Mouse (Mus musculus): ENCODE data around the gene Ccl1. TPM values are rescaled to one million over a fixed set of nuclear protein-coding genes. Genes with fewer than 3 reads are reported as not detected.

Ccl1 gene
- polyA plus RNA-seq, 1 experiment from 2014 or later = not detected

GRCm38 (mm10) chr11:82226976-82227375 lies 78.5 kb downstream of the Ccl1 start:
- WGBS = 83% methylated on average over 9 of the region's 9 CpGs

GRCm38 (mm10) chr11:82225936-82226335 lies 79.6 kb downstream of the Ccl1 start:
- Histone ChIP-seq H3K27ac (ENCODE audit: low read length) (no peak overlapping the region), H3K4me3 (ENCODE audit: low read length) (no peak overlapping the region), H3K9ac (ENCODE audit: low read length) (no peak overlapping the region), H3K9me3 (ENCODE audit: control insufficient read depth, low read length) (no peaks in the 10 kb centered on the region), H3K4me1 (replicated peaks; ENCODE audit: control insufficient read depth, insufficient read depth, low read length) (no peaks in the 10 kb centered on the region), H3K36me3 (ENCODE audit: control insufficient read depth, insufficient read depth, low read length) (no peaks in the 10 kb centered on the region), H3K4me2 (ENCODE audit: low read depth, low read length) (no peak overlapping the region), H3K27me3 (ENCODE audit: control insufficient read depth, insufficient read depth, low read depth, low read length) (no peaks in the 10 kb centered on the region; the same call in 1 of the 2 replicates)
- WGBS = 66% methylated on average over 8 of the region's 8 CpGs
- ATAC-seq (ENCODE audit: low read depth) = no peak

More at GRCm38 (mm10) chr11:82226976-82227375, 78.5 kb downstream of the Ccl1 start:
- Histone ChIP-seq H3K4me2 (ENCODE audit: low read depth, low read length) (no peak overlapping the region), H3K27ac (ENCODE audit: low read length) (no peak overlapping the region), H3K4me1 (replicated peaks; ENCODE audit: control insufficient read depth, insufficient read depth, low read length) (no peaks in the 10 kb centered on the region), H3K4me3 (ENCODE audit: low read length) (no peak overlapping the region), H3K9ac (ENCODE audit: low read length) (no peak overlapping the region), H3K27me3 (ENCODE audit: control insufficient read depth, insufficient read depth, low read depth, low read length) (no peaks in the 10 kb centered on the region; the same call in 1 of the 2 replicates), H3K9me3 (ENCODE audit: control insufficient read depth, low read length) (no peaks in the 10 kb centered on the region), H3K36me3 (ENCODE audit: control insufficient read depth, insufficient read depth, low read length) (no peaks in the 10 kb centered on the region)
- ATAC-seq (ENCODE audit: low read depth) = no peak

GRCm38 (mm10) chr11:82216531-82216930 lies 89.0 kb downstream of the Ccl1 start:
- H3K9me3 ChIP-seq (ENCODE audit: control insufficient read depth, low read length) = no peaks in the 10 kb centered on the region
- H3K4me2 ChIP-seq (ENCODE audit: low read depth, low read length) = no peak overlapping the region
- H3K27ac ChIP-seq (ENCODE audit: low read length) = no peak overlapping the region
- no peak for ATAC-seq (ENCODE audit: low read depth)
- H3K9ac ChIP-seq (ENCODE audit: low read length) = no peak overlapping the region
- no peak overlapping the region for H3K4me3 ChIP-seq (ENCODE audit: low read length)
- no peaks in the 10 kb centered on the region for H3K27me3 ChIP-seq (ENCODE audit: control insufficient read depth, insufficient read depth, low read depth, low read length)
- WGBS = 33% methylated on average over 2 of the region's 2 CpGs
- no peaks in the 10 kb centered on the region for H3K36me3 ChIP-seq (ENCODE audit: control insufficient read depth, insufficient read depth, low read length)
- no peaks in the 10 kb centered on the region for H3K4me1 ChIP-seq (replicated peaks; ENCODE audit: control insufficient read depth, insufficient read depth, low read length)

DNA sequence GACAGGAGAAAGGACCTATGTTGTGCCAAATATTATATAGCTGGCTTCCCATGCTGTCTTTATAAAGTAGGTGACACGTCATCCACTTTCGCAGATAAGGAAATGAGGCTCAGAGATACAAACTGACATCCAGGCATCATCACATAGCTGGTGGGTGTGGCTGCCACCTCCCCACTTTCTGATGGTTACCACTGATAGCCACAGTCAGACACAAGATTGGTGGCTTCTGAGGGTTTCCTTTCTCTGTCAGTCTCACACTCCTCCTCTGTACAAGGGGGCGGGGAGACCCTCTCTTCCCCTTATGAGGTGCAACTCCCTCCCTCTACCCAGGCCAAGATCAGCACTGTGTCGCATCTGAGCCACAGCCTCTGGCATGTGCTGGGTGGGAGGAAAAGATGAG lies 91.1 kb downstream of the Ccl1 start:
- H3K27me3 ChIP-seq (ENCODE audit: control insufficient read depth, insufficient read depth, low read depth, low read length) = no peaks in the 10 kb centered on the region
- no peaks in the 10 kb centered on the region for H3K4me1 ChIP-seq (replicated peaks; ENCODE audit: control insufficient read depth, insufficient read depth, low read length)
- no peaks in the 10 kb centered on the region for H3K36me3 ChIP-seq (ENCODE audit: control insufficient read depth, insufficient read depth, low read length)
- H3K9ac ChIP-seq (ENCODE audit: low read length) = no peak overlapping the region
- ATAC-seq (ENCODE audit: low read depth) = no peak
- WGBS = 59% methylated on average over 4 of the region's 4 CpGs
- H3K27ac ChIP-seq (ENCODE audit: low read length) = no peak overlapping the region
- no peak overlapping the region for H3K4me2 ChIP-seq (ENCODE audit: low read depth, low read length)
- no peaks in the 10 kb centered on the region for H3K9me3 ChIP-seq (ENCODE audit: control insufficient read depth, low read length)
- no peak overlapping the region for H3K4me3 ChIP-seq (ENCODE audit: low read length)

GRCm38 (mm10) chr11:82206960-82207488 lies 98.5 kb downstream of the Ccl1 start:
- H3K9me3 ChIP-seq (ENCODE audit: control insufficient read depth, low read length) = no peaks in the 10 kb centered on the region
- no peaks in the 10 kb centered on the region for H3K4me1 ChIP-seq (replicated peaks; ENCODE audit: control insufficient read depth, insufficient read depth, low read length)
- H3K4me3 ChIP-seq (ENCODE audit: low read length) = no peak overlapping the region
- no peaks in the 10 kb centered on the region for H3K36me3 ChIP-seq (ENCODE audit: control insufficient read depth, insufficient read depth, low read length)
- WGBS = 85% methylated on average over 2 of the region's 2 CpGs
- H3K27ac ChIP-seq (ENCODE audit: low read length) = no peak overlapping the region
- ATAC-seq (ENCODE audit: low read depth) = no peak
- no peak overlapping the region for H3K4me2 ChIP-seq (ENCODE audit: low read depth, low read length)
- H3K27me3 ChIP-seq (ENCODE audit: control insufficient read depth, insufficient read depth, low read depth, low read length) = no peaks in the 10 kb centered on the region
- no peak overlapping the region for H3K9ac ChIP-seq (ENCODE audit: low read length)

DNA sequence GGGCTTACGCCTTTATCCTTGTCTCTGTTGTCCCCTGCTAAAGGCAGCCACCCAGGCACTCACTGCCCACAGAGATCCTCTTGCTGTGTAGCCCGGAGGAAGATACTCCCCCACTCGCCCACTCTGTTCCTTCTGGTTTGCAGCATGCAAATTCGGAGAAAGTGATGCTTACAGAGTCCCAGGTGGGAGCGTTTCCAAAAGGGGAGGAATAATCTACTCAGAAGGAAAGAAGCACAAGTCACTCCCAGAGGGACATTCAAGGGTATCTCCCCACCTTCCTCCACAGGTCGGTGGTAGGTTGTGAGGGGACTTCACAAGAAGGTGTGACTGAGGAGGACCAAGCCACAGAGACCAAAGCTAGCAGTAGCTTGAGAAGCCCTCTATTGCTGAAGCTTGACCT lies 100.3 kb downstream of the Ccl1 start:
- ATAC-seq (ENCODE audit: low read depth) = no peak
- no peak overlapping the region for H3K9ac ChIP-seq (ENCODE audit: low read length)

DNA sequence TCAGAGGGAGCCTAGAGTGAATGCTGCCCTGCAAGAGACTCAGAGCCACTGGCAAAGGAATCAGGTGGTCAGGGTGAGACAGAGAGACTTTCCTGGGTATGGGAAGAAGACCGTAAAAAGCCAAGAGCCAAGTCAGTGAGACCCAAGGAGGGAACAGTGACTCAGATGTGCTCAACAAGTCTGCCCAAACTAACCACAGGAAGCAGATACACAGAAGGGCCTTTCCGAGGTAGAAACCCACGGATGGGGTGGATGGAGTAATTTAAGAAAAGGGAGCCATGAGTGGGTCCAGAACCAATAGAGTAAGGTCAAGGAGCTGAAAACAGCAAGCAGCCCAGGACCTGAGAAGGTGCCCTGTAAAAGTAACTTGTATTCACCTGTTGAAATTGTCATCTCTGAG lies 101.8 kb downstream of the Ccl1 start:
- 95% methylated on average over 3 of the region's 3 CpGs for WGBS
- H3K4me3 ChIP-seq (ENCODE audit: low read length) = no peak overlapping the region
- no peaks in the 10 kb centered on the region for H3K36me3 ChIP-seq (ENCODE audit: control insufficient read depth, insufficient read depth, low read length)
- no peaks in the 10 kb centered on the region for H3K9me3 ChIP-seq (ENCODE audit: control insufficient read depth, low read length)
- no peak overlapping the region for H3K9ac ChIP-seq (ENCODE audit: low read length)
- no peaks in the 10 kb centered on the region for H3K4me1 ChIP-seq (replicated peaks; ENCODE audit: control insufficient read depth, insufficient read depth, low read length)
- H3K4me2 ChIP-seq (ENCODE audit: low read depth, low read length) = no peak overlapping the region
- H3K27ac ChIP-seq (ENCODE audit: low read length) = no peak overlapping the region
- no peak for ATAC-seq (ENCODE audit: low read depth)
- no peaks in the 10 kb centered on the region for H3K27me3 ChIP-seq (ENCODE audit: control insufficient read depth, insufficient read depth, low read depth, low read length)

More for the DNA sequence above, 100.3 kb downstream of the Ccl1 start:
- no peak overlapping the region for H3K27ac ChIP-seq (ENCODE audit: low read length)
- no peaks in the 10 kb centered on the region for H3K9me3 ChIP-seq (ENCODE audit: control insufficient read depth, low read length)
- H3K4me1 ChIP-seq (replicated peaks; ENCODE audit: control insufficient read depth, insufficient read depth, low read length) = no peaks in the 10 kb centered on the region
- no peaks in the 10 kb centered on the region for H3K36me3 ChIP-seq (ENCODE audit: control insufficient read depth, insufficient read depth, low read length)
- WGBS = 84% methylated on average over 6 of the region's 6 CpGs
- no peak overlapping the region for H3K4me2 ChIP-seq (ENCODE audit: low read depth, low read length)
- H3K4me3 ChIP-seq (ENCODE audit: low read length) = no peak overlapping the region
- no peaks in the 10 kb centered on the region for H3K27me3 ChIP-seq (ENCODE audit: control insufficient read depth, insufficient read depth, low read depth, low read length)

- WGBS = 69% methylated on average over 3 of the region's 3 CpGs
- Histone ChIP-seq H3K9me3 (ENCODE audit: control insufficient read depth, low read length) (no peaks in the 10 kb centered on the region), H3K9ac (ENCODE audit: low read length) (no peak overlapping the region), H3K4me1 (replicated peaks; ENCODE audit: control insufficient read depth, insufficient read depth, low read length) (no peaks in the 10 kb centered on the region), H3K27ac (ENCODE audit: low read length) (no peak overlapping the region), H3K4me3 (ENCODE audit: low read length) (no peak overlapping the region), H3K27me3 (ENCODE audit: control insufficient read depth, insufficient read depth, low read depth, low read length) (no peaks in the 10 kb centered on the region), H3K36me3 (ENCODE audit: control insufficient read depth, insufficient read depth, low read length) (no peaks in the 10 kb centered on the region), H3K4me2 (ENCODE audit: low read depth, low read length) (no peak overlapping the region)
- ATAC-seq (ENCODE audit: low read depth) = no peak
Measured at GRCm38 (mm10) chr11:82197774-82198173, 107.7 kb downstream of the Ccl1 start.

GRCm38 (mm10) chr11:82194980-82195379 lies 110.5 kb downstream of the Ccl1 start:
- Histone ChIP-seq H3K9me3 (ENCODE audit: control insufficient read depth, low read length) (no peaks in the 10 kb centered on the region), H3K9ac (ENCODE audit: low read length) (no peak overlapping the region), H3K27me3 (ENCODE audit: control insufficient read depth, insufficient read depth, low read depth, low read length) (no peaks in the 10 kb centered on the region), H3K4me1 (replicated peaks; ENCODE audit: control insufficient read depth, insufficient read depth, low read length) (no peaks in the 10 kb centered on the region), H3K36me3 (ENCODE audit: control insufficient read depth, insufficient read depth, low read length) (no peaks in the 10 kb centered on the region), H3K4me2 (ENCODE audit: low read depth, low read length) (no peak overlapping the region), H3K4me3 (ENCODE audit: low read length) (no peak overlapping the region), H3K27ac (ENCODE audit: low read length) (no peak overlapping the region)
- 34% methylated on average over 2 of the region's 2 CpGs for WGBS
- ATAC-seq (ENCODE audit: low read depth) = no peak

GRCm38 (mm10) chr11:82193826-82194225 lies 111.7 kb downstream of the Ccl1 start:
- ATAC-seq (ENCODE audit: low read depth) = no peak
- H3K4me3 ChIP-seq (ENCODE audit: low read length) = no peak overlapping the region
- WGBS = 68% methylated on average over 9 of the region's 9 CpGs

More at GRCm38 (mm10) chr11:82193826-82194225, 111.7 kb downstream of the Ccl1 start:
- Histone ChIP-seq H3K36me3 (ENCODE audit: control insufficient read depth, insufficient read depth, low read length) (no peaks in the 10 kb centered on the region), H3K9ac (ENCODE audit: low read length) (no peak overlapping the region), H3K4me2 (ENCODE audit: low read depth, low read length) (no peak overlapping the region), H3K9me3 (ENCODE audit: control insufficient read depth, low read length) (no peaks in the 10 kb centered on the region), H3K27ac (ENCODE audit: low read length) (no peak overlapping the region), H3K27me3 (ENCODE audit: control insufficient read depth, insufficient read depth, low read depth, low read length) (no peaks in the 10 kb centered on the region), H3K4me1 (replicated peaks; ENCODE audit: control insufficient read depth, insufficient read depth, low read length) (no peaks in the 10 kb centered on the region)
